Mouse (Mus musculus) ovary, postnatal 10 days (tissue): Measurements from ENCODE around the gene Ppm1h.

Source experiments
- DNase-seq: peaks from one replicate; pipeline ENCODE4 v3.0.0; 2022; ENCODE audit warnings: low spot score

Ppm1h gene

DNA sequence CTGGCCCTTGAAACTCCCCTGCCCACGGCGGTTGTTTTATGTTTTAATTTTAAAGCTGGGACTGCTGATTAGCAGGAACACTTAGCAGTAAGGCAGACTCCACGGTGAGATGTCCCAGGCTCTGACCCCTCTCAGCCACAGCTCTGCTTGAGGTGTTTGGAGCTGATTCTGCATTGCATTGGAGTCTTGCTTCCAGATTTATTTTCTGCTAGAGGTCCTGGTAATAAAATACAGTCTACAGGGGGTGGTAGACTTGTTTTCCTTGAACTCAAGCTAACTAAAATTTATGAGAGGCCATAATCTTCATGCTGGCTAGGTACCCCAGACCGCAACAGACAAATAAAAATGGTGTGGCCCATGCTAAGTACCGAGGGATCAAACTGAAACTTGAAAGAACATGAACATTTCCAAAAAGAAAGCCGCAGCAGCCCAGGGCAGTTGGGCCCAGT is 90.4 kb downstream of the Ppm1h start:
- no peak for DNase-seq

DNA sequence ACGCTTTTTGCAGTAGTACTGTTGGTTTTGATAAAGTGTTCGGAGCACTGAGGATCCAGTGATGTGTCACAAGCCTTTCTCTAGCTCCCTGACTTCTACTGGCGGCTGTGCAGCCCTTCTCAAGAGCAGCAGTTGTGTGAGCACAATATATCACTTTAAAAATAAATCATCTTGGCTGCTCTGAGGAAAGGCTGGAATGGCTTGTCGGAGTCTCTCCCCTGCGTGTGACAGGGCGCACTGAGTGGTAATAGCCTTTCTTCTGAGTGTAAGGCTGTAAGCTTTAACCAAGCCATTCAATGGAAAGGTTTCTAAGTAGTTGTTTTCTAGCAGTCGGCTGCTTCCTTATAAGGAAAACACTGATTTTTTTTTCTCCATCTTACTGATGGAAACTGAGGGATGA is 91.8 kb downstream of the Ppm1h start:
- no peak for DNase-seq

GRCm38 (mm10) chr10:122770987-122771386 is 92.4 kb downstream of the Ppm1h start:
- DNase-seq = no peak

DNA sequence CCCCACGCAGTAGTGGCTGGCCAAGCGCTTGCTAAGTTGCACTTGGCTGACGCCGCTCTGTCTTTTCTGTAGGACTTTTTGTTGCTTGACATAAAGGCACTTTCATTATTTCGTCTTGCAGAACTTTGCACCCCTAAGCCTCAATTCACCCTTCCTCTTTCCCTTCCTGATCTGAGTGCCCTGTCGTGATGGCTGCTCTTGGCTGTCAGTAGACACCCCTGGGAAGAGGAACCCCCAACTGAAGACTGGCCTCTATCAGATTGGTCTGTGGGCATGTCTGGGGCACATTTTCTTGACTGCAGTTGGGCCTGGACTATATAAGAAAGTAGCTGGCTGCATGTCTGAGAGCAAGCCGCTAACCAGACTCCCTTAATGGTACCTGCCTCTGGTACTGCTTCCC is 95.6 kb downstream of the Ppm1h start:
- DNase-seq = no peak

DNA sequence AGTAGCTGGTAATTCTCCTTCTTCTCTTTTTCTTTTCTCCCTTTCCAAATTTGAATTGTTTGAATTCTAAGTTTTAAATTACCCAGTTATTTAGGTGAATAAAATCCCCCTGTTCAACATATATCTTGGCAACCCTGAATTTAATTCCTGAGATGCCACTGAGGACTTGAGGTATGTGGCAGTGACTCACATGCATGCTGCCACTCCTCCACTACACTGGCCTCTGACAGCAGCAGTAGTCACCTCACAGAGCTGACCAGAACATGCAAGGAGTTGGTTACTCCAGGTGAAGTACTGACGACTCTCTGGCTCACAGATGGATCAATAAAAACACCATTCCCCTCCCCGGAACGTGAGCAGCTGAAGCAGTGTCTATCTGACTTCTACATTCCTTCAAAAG is 98.9 kb downstream of the Ppm1h start:
- no peak for DNase-seq

DNA sequence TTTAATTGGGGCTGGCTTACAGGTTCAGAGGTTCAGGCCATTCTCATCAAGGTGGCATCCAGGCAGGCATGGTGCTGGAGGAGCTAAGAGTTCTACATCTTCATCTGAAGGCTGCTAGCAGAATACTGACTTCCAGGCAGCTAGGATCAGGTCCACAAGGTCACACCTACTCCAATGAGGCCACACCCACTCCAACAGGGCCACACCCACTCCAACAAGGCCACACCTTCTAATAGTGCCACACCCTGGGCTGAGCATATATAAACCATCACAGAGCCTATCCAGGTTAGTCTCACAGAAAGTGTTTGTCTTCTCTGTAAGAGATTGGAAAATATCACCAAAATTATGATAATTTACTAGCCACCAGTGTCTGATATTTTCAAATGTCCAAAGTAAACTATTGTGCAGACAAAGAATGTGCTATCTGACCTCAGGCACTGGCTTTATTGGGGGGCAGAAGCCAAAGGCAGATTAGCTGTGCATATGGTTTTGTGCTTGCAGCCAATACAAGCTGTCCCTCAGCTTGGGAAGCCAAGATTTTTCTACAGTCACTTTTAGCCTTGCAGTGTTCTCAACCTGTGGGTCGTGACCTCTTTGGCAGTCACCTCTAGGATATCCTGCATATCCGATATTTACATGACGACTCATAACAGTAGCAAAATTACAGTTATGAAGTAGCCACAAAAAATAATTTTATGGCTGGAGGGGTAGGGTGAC is 99.5 kb downstream of the Ppm1h start:
- no peak for DNase-seq

- DNase-seq = no peak
Measured at GRCm38 (mm10) chr10:122779351-122779750, 100.8 kb downstream of the Ppm1h start.

DNA sequence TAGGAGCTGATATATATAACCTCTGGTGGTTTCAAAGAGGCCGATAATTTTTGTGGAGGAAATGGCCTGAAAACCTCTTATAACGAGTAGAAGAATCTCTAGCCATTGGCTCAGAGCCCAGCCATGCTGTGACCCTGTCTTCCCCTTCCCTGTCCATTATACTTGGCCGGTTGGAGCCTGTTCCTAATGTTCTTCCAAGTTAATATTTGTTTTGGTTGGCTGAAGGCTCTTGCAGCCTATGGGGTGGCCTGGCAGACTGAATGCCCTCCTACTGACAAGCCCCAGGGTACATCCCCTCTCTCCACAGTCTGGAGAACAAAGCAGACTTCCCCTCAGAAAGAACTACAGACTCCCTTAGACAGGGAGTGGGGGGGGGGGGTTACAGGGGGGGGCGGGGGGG is 104.2 kb downstream of the Ppm1h start:
- DNase-seq = no peak

- DNase-seq = no peak
Measured at GRCm38 (mm10) chr10:122789648-122790170, 111.1 kb downstream of the Ppm1h start.

GRCm38 (mm10) chr10:122792021-122792966 is 113.7 kb downstream of the Ppm1h start:
- no peak for DNase-seq

- DNase-seq = no peak
Measured at GRCm38 (mm10) chr10:122793193-122793592, 114.6 kb downstream of the Ppm1h start.

GRCm38 (mm10) chr10:122794187-122794850 is 115.8 kb downstream of the Ppm1h start:
- DNase-seq = peak; percentile 31

GRCm38 (mm10) chr10:122797955-122798354 is 119.4 kb downstream of the Ppm1h start:
- DNase-seq = no peak

- DNase-seq = no peak
Measured at GRCm38 (mm10) chr10:122800003-122800731, 121.6 kb downstream of the Ppm1h start.

GRCm38 (mm10) chr10:122800732-122801110 is 122.2 kb downstream of the Ppm1h start:
- no peak for DNase-seq

- DNase-seq = no peak
Measured at GRCm38 (mm10) chr10:122802218-122802617, 123.7 kb downstream of the Ppm1h start.

GRCm38 (mm10) chr10:122802901-122803300 is 124.3 kb downstream of the Ppm1h start:
- DNase-seq = no peak

GRCm38 (mm10) chr10:122803906-122804305 is 125.3 kb downstream of the Ppm1h start:
- DNase-seq = peak; percentile 47

GRCm38 (mm10) chr10:122805866-122806265 is 127.3 kb downstream of the Ppm1h start:
- DNase-seq = no peak

DNA sequence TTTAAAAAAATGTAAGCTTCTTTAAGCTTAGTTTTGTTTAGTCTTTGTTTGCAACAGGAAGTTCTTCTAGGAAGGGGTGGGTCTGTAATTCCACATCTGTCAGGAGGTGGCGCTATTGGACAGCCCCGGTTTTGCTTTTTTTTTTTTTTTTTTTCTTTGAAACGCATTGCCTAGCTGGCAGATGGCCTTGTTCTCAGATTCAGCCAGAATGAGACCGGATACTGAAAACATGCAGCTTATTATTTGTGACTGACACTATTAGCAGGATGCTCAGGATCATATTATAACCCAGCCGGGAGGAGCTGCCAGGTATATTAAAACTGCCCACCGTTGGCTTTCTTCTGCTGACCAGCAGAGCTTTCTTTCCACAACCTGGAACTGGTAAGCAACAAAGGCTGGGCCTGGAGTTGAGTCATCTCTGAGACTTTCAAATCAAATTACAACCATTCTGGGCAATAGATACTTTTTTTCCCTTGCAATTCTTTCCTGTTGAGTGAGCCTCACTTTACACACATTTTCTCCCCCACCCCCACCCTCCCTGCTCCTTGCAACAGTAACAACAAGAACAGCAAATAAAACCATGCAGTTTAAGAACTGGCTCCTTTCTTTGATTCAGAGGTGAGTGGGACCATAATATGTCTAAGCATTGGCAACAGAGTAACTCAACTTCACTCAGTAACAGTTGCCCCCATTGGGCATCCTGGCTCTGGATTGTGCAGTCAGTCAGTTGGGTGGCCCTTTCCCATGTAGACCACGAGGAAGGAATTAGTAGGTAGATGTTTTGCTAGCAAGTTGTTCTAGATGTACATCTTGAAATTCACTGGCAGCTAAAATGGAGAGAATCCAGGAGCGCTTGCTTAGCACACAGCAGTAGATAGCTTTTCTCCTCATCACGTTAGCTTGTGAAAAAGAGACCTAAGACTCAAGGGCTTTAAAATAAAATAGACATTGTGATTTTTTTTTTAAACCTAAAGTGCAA is 128.9 kb downstream of the Ppm1h start:
- DNase-seq = peak; percentile 29
